Mouse (Mus musculus): ENCODE data around the gene Siglecf. TPM values are rescaled to one million over a fixed set of nuclear protein-coding genes. Genes with fewer than 3 reads are reported as not detected.
"Not testable (repeated sequence)": the region's sequence is repeated elsewhere in the genome, so short reads cannot be mapped to it uniquely, and the experiment has no call there.

The Siglecf gene
- total and polyA plus RNA-seq, 2 experiments from 2014 or later: 0.30 TPM; not detected in 1

- no peaks in the 10 kb centered on the region for H3K27me3 ChIP-seq (ENCODE audit: insufficient read depth, low read length)
- WGBS: 77% methylated on average over 4 of the region's 4 CpGs
- ATAC-seq: no peak
Measured at GRCm38 (mm10) chr7:43346148-43346547, 5.0 kb upstream of the Siglecf start.

GRCm38 (mm10) chr7:43346571-43346970, 4.6 kb upstream of the Siglecf start:
- WGBS: 71% methylated on average over 1 of the region's 1 CpGs
- H3K27ac ChIP-seq: no peak overlapping the region
- no peak overlapping the region for H3K9ac ChIP-seq (replicated peaks; ENCODE audit: low read length)
- H3K36me3 ChIP-seq (ENCODE audit: insufficient read depth, low read length): no peaks in the 10 kb centered on the region
- no peaks in the 10 kb centered on the region for H3K9me3 ChIP-seq (ENCODE audit: low read length)
- DNase-seq (ENCODE audit: low spot score): no peak
- no peak overlapping the region for H3K4me3 ChIP-seq (ENCODE audit: low read length)
- no peak overlapping the region for H3K4me2 ChIP-seq (ENCODE audit: low read depth, low read length)
- no peaks in the 10 kb centered on the region for H3K4me1 ChIP-seq (ENCODE audit: insufficient read depth, low read length)
- TF ChIP-seq CTCF (IDR thresholded peaks at IDR 0.05; ENCODE audit: low read depth): no peak
- H3K27me3 ChIP-seq (ENCODE audit: insufficient read depth, low read length): no peaks in the 10 kb centered on the region
- no peak for ATAC-seq

More at GRCm38 (mm10) chr7:43346148-43346547, 5.0 kb upstream of the Siglecf start:
- no peaks in the 10 kb centered on the region for H3K4me1 ChIP-seq (ENCODE audit: insufficient read depth, low read length)
- H3K4me2 ChIP-seq (ENCODE audit: low read depth, low read length): no peak overlapping the region
- no peak for DNase-seq (ENCODE audit: low spot score)
- TF ChIP-seq CTCF (IDR thresholded peaks at IDR 0.05; ENCODE audit: low read depth): no peak
- H3K4me3 ChIP-seq (ENCODE audit: low read length): no peak overlapping the region
- no peaks in the 10 kb centered on the region for H3K9me3 ChIP-seq (ENCODE audit: low read length)
- H3K9ac ChIP-seq (replicated peaks; ENCODE audit: low read length): no peak overlapping the region
- H3K27ac ChIP-seq: no peak overlapping the region
- H3K36me3 ChIP-seq (ENCODE audit: insufficient read depth, low read length): no peaks in the 10 kb centered on the region

GRCm38 (mm10) chr7:43349623-43350022, 1.5 kb upstream of the Siglecf start:
- not testable (repeated sequence) for H3K4me2 ChIP-seq (ENCODE audit: low read depth, low read length); H3K27ac ChIP-seq; H3K27me3 ChIP-seq (ENCODE audit: insufficient read depth, low read length); H3K36me3 ChIP-seq (ENCODE audit: insufficient read depth, low read length); H3K4me1 ChIP-seq (ENCODE audit: insufficient read depth, low read length); ATAC-seq; H3K9me3 ChIP-seq (ENCODE audit: low read length); H3K4me3 ChIP-seq (ENCODE audit: low read length); DNase-seq (ENCODE audit: low spot score); H3K9ac ChIP-seq (replicated peaks; ENCODE audit: low read length)
- WGBS: 68% methylated on average over 5 of the region's 5 CpGs

- no peak for ATAC-seq
- WGBS: 75% methylated on average over 4 of the region's 4 CpGs
- no peak overlapping the region for H3K4me3 ChIP-seq (ENCODE audit: low read length)
Measured at GRCm38 (mm10) chr7:43353118-43353517, 2.0 kb downstream of the Siglecf start.

GRCm38 (mm10) chr7:43353758-43354157, 2.6 kb downstream of the Siglecf start:
- no peak overlapping the region for H3K4me3 ChIP-seq (ENCODE audit: low read length)
- H3K27me3 ChIP-seq (ENCODE audit: insufficient read depth, low read length): no peaks in the 10 kb centered on the region
- ATAC-seq (no peak), DNase-seq (ENCODE audit: low spot score) (no peak)
- TF ChIP-seq CTCF (IDR thresholded peaks at IDR 0.05; ENCODE audit: low read depth): no peak
- no peak overlapping the region for H3K27ac ChIP-seq
- 84% methylated on average over 4 of the region's 4 CpGs for WGBS
- no peaks in the 10 kb centered on the region for H3K4me1 ChIP-seq (ENCODE audit: insufficient read depth, low read length)
- H3K4me2 ChIP-seq (ENCODE audit: low read depth, low read length): no peak overlapping the region
- H3K9ac ChIP-seq (replicated peaks; ENCODE audit: low read length): no peak overlapping the region
- no peaks in the 10 kb centered on the region for H3K9me3 ChIP-seq (ENCODE audit: low read length)
- no peaks in the 10 kb centered on the region for H3K36me3 ChIP-seq (ENCODE audit: insufficient read depth, low read length)

More at GRCm38 (mm10) chr7:43353118-43353517, 2.0 kb downstream of the Siglecf start:
- H3K27ac ChIP-seq: no peak overlapping the region
- DNase-seq (ENCODE audit: low spot score): no peak
- H3K27me3 ChIP-seq (ENCODE audit: insufficient read depth, low read length): no peaks in the 10 kb centered on the region
- H3K4me1 ChIP-seq (ENCODE audit: insufficient read depth, low read length): no peaks in the 10 kb centered on the region
- H3K4me2 ChIP-seq (ENCODE audit: low read depth, low read length): no peak overlapping the region
- no peak for TF ChIP-seq CTCF (IDR thresholded peaks at IDR 0.05; ENCODE audit: low read depth)
- H3K9ac ChIP-seq (replicated peaks; ENCODE audit: low read length): no peak overlapping the region
- H3K36me3 ChIP-seq (ENCODE audit: insufficient read depth, low read length): no peaks in the 10 kb centered on the region
- no peaks in the 10 kb centered on the region for H3K9me3 ChIP-seq (ENCODE audit: low read length)

- Histone ChIP-seq H3K4me1 (ENCODE audit: insufficient read depth, low read length) (no peaks in the 10 kb centered on the region), H3K27me3 (ENCODE audit: insufficient read depth, low read length) (no peaks in the 10 kb centered on the region), H3K9ac (replicated peaks; ENCODE audit: low read length) (no peak overlapping the region), H3K36me3 (ENCODE audit: insufficient read depth, low read length) (no peaks in the 10 kb centered on the region), H3K9me3 (ENCODE audit: low read length) (no peaks in the 10 kb centered on the region), H3K27ac (no peak overlapping the region), H3K4me3 (ENCODE audit: low read length) (no peak overlapping the region), H3K4me2 (ENCODE audit: low read depth, low read length) (no peak overlapping the region)
- ATAC-seq (no peak), DNase-seq (ENCODE audit: low spot score) (no peak)
- TF ChIP-seq CTCF (IDR thresholded peaks at IDR 0.05; ENCODE audit: low read depth): no peak
- 8% methylated on average over 12 of the region's 12 CpGs for WGBS
Measured at GRCm38 (mm10) chr7:43354893-43355835, 4.0 kb downstream of the Siglecf start.

- Histone ChIP-seq H3K27me3 (ENCODE audit: insufficient read depth, low read length) (no peaks in the 10 kb centered on the region), H3K4me1 (ENCODE audit: insufficient read depth, low read length) (no peaks in the 10 kb centered on the region), H3K4me3 (ENCODE audit: low read length) (no peak overlapping the region), H3K4me2 (ENCODE audit: low read depth, low read length) (no peak overlapping the region), H3K27ac (no peak overlapping the region), H3K36me3 (ENCODE audit: insufficient read depth, low read length) (no peaks in the 10 kb centered on the region), H3K9ac (replicated peaks; ENCODE audit: low read length) (no peak overlapping the region), H3K9me3 (ENCODE audit: low read length) (no peaks in the 10 kb centered on the region)
- no peak for DNase-seq (ENCODE audit: low spot score)
- ATAC-seq: no peak
- no peak for TF ChIP-seq CTCF (IDR thresholded peaks at IDR 0.05; ENCODE audit: low read depth)
- 91% methylated on average over 3 of the region's 3 CpGs for WGBS
Measured at GRCm38 (mm10) chr7:43358556-43358955, 7.4 kb downstream of the Siglecf start.
